Mouse (Mus musculus): ENCODE results near the gene Plekhg1. TPM values are rescaled to one million over a fixed set of nuclear protein-coding genes. Genes with fewer than 3 reads are reported as not detected.

Gene Plekhg1
- polyA plus RNA-seq, 1 experiment from 2014 or later, result 7.6 TPM

Other genes with a start within 250 kb of the Plekhg1 start
- 0.20 and 0.28 TPM in 2 replicates for gene Iyd, start 200.1 kb upstream of the Plekhg1 start, polyA plus RNA-seq (2015; fragmentation: Nextera tagmentation; extraction: Ambion mirVana)
- gene Mthfd1l, start 232.8 kb downstream of the Plekhg1 start, polyA plus RNA-seq (2015; fragmentation: Nextera tagmentation; extraction: Ambion mirVana), result 6.2 and 6.4 TPM in 2 replicates

Data from neural tube, embryonic 13.5 days (tissue).